Mouse (Mus musculus) lung, postnatal 0 days (tissue): ENCODE measurements around the gene Thsd7b.

ENCODE experiments used
- CTCF ChIP-seq: IDR thresholded peaks from 2 replicates; pipeline ENCODE4 v1.5.1; 2016; ENCODE audit warnings: antibody characterized with exemption, mild to moderate bottlenecking
- EP300 ChIP-seq: IDR thresholded peaks from 2 replicates; pipeline ENCODE4 v1.6.1; 2016; ENCODE audit warnings: antibody characterized with exemption, mild to moderate bottlenecking, control low read depth

GRCm38 (mm10) chr1:129519751-129520150 lies 246.6 kb downstream of the Thsd7b start:
- TF ChIP-seq EP300: no peak
- TF ChIP-seq CTCF: no peak
